Mouse (Mus musculus) left cerebral cortex, adult 18-20 months (tissue): ENCODE data around the gene Sft2d1. TPM values are rescaled to one million over a fixed set of nuclear protein-coding genes. Genes with fewer than 3 reads are reported as not detected.

Experiments used
- DNase-seq, 2 experiments: peaks; one replicate each; pipeline ENCODE4 v3.0.0; 2021 to 2022; ENCODE audit warnings: low spot score in 2 of 2, mixed read lengths in 1 of 2
- total RNA-seq, 2 experiments: library from RNA; stranded (reverse); gene quantifications; 2 replicates each; pipeline ENCODE4 v1.2.3; 2021

Gene Sft2d1
- total RNA-seq, 2 experiments from 2014 or later: 62.1 to 63.8 TPM

DNA sequence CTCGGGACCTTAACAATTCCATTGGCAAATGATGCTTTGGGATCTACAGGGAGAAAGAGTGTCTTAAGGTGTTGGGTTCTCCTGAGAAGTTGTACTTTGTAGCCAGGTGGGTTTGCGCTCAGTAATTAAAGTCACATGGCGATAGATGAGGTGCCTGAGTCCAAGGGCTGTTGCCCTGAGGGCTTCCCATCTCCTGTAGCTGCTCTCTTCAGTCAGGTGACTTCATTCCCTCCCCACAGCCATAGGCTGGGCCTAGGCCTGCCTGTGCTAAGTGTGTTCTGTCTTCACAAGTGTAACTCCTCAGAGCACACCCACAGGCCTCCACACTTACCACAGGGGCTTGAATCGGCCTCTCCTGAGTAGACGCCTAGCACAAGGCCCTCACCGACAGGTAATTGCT is 46.6 kb downstream of the Sft2d1 start:
- no peak for DNase-seq

DNA sequence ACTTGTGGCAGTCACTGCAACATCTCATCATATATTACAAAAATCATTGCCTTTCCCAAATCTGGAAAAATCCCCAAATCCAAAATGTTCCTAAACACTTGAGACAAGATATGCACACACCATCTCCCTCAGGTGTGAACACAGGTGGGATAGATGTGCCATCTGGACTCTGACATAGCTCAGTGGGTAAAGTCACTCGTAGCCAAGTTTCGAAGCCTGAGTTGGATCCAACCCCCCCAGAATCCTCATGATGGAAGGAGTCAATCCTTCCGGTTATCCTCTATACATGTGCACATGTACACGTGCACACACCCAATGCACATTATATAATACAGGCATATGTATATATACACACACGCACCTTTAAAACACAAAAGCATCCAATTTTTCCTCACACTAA is 50.0 kb downstream of the Sft2d1 start:
- DNase-seq: no peak

DNA sequence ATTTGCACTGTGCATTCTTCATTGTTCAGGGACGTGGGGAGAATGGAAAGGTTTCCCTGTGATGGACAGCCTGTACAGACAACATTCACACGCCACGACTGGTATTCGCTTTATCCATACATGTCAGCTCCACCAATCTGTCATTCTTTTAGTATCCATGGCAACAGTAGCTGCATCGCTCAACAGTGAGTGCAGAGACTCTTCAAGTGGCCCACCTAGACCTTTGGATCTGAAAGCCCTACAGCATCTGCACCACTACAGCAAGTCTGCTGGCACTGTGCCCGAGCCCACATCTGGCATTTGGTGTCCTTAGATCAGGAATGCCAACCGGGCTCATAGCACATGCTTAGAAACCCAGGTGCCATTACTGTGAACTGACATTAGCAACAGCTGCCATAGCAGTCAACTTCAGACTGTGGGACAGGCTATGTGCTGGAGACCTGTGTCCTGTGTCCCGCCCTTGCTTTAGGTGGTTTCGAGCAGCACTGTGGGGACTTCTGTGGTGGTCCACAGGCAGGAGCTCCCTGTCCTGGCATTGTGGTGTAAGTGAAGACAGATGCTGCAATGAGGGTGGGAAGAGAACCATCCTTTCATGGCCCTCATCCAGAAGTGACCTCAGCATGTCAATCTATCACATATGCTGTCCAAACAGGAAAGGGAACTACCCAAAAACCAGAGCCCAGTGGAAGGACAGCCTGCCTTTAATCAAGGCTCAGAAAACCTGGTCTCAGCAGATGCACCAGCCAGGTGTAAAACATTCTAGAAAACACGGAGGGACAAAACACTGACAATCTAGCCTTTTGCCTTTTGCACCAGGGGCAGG is 50.6 kb downstream of the Sft2d1 start:
- DNase-seq: no peak

DNA sequence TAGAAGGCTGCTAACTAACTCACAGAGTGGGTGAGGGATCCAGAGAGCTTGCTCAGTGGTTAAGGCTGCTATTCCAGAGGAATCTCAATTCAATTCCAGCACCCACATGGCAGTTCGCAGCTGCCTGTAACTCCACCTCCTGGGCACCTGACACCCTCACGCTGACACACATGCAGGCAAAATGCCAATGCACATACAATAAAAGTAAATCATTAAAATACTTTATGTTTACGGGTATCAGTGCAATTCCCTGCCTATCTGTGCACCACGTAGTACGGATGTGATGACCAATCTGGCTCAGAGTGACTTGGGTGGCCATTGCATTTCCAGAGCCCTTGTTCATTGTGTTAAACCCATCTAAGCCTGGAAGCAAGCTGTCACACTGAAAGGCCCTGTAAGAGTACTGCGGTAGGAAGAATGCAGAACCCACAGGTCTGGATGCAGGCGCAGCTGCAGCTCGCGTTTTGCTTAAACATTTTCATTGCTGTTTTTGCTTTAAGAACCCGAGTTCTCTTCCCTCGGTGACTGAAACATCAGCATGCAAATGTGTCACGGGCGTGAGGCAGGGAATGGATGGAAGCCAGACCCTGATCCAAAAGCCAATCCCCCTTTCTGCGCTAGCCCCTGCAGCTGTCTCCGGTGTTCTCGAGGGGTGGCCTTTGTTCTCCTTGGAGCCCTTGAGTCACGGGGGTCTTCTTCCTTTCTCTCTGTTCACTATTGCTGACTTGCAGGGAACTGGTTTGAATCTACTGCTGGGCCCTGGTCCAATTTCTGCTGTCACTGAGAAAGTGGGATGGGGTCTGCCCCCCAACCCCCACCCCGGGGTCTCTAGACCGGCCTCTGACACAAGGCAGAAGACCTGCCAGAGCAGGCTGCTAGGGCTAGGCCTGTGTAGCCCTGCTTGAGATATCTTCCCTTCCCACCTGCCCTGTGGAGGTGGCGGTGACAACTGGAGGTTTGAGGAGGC is 56.9 kb downstream of the Sft2d1 start:
- peak; percentile 46 to 50 for DNase-seq

DNA sequence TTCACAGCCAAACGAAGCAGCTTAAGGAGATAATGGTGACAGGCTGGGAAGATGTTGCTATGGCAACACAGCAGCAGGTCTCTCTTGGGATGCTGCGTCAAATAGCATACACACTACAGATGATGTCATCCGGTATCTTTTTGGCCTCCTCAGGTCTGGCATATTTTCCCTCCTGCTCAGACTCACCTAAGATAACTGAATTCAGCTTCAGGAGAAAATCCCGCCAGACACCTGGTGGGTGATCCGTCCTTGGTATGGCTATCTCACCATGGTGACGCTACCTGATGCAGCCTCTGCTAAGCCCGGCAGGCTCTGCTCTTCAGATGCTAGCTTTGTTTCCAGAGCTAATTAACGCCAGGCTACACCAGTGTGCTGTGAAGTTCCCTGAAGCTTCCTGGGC is 57.7 kb downstream of the Sft2d1 start:
- DNase-seq: peak; percentile 46 to 60

DNA sequence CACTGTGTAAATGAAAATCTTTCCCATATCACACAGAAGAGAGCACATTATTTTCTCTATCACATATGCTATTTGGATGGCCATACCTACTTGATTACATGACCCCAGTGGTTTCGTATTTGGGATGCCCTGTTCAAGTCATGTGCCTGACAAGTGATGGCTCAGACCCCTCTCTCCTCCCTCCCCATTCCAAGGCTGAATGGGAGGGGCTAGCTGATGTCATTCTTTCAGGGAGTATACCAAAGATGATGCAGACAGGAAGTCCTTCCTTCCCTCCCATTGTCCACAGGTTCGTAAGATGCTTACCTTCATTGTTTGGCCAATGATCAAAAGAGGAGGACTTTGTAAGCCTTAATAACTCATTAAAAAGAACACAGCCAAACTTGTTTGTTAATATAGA is 58.3 kb downstream of the Sft2d1 start:
- no peak for DNase-seq

DNA sequence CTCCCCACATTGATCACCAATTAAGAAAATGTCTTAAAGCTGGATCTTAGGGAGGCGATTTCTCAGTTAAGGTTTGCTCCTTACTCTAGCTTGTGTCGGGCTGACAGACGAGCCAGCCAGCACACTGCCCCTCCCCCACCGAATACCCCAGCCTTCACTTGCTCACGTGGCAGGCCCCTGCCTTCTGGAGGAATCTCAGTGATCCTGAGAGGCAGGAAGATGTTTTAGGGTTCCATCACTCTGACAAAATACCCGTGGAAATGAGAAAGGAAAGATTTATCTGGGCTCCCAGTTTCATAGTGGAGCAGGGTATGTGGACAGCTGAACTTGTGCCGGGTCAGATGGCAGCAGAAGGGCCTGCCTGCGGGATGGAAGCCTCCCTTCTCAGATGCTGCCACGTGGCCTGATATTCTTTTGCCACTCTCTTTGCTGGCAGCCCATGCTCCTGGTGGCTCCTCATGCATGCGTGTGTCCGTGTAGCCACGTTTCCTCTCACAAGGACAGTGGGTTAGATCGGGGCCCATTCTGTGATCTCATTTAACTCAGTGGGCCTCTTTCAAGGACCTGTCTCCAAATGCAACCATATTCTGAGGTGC is 59.8 kb downstream of the Sft2d1 start:
- DNase-seq: no peak

DNA sequence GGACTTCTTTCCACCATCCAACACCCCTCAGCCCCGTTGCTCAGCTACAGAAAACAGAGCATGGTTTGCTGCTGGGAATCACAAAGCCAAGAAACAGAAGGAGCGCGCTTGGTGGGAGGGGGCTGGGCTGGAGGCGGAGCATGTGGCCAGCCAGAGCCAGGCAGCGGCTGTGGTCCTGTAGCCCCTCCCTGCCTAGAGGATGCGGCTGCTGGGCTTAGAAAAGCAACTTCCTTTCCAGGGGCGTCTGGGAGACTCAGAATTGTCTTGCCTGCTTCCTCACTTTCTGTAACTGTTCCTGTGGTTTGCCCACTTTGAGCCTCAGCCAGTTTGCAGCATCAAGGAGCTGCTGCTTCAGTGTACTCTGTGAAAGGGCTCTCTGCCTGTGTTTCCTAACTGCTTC is 60.9 kb downstream of the Sft2d1 start:
- peak; percentile 60 to 80 for DNase-seq

DNA sequence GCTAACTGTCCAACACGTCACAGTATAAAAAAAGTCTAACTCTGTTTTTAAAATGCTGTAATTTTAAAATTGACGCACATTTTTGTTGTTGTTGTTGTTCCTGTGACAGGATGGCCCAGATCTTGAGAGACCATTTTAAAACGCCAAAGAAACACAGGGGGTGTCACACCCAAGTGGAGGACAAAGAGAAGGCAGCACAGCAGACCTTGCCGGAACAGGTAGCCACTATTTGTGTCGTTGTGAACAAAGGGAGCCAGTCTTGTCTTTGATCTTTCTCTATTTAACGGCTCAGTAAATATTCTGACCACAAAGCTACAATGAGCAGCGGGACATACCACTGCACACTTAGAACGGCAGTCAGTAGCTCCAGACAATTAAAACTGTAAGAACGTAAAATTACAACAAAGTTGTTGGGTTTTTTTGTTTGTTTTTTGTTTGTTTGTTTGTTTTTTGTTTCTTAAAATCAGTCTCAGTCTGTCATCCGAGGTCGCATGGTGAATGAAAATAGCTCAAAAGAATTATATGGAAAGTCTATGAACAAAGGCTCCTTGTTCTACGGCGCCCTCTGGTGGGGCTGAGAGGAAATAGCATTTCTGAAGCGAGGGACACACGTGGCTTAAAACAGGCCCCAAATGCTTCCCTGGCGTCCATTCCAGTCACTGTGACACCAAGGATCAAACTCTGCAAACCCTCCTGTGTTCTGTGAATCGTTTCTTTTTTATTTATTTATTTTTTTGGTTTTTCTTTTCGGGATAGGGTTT is 61.6 kb downstream of the Sft2d1 start:
- DNase-seq: peak; percentile 82

Other genes starting within 250 kb of the Sft2d1 start
- under 1 TPM; 0.26 to 0.58 TPM for gene Gm49673, start 163.3 kb upstream of the Sft2d1 start, total RNA-seq
- gene Rnaset2a, start 163.0 kb upstream of the Sft2d1 start, total RNA-seq: 1 to 10 TPM; 4.9 to 6.7 TPM
- 10 to 100 TPM; 17.9 to 18.5 TPM for gene Fgfr1op, start 145.6 kb upstream of the Sft2d1 start, total RNA-seq
- gene Ccr6, start 75.1 kb upstream of the Sft2d1 start, total RNA-seq: under 1 TPM in 1 of 2 experiments, not detected in 1; 0.46 TPM
- gene Mpc1, start 28.2 kb upstream of the Sft2d1 start, total RNA-seq: 100 to 1,000 TPM; 161 to 169 TPM
- 10 to 100 TPM; 14.0 to 17.9 TPM for gene Prr18, start 26.4 kb downstream of the Sft2d1 start, total RNA-seq
- 1 to 10 TPM in 1 of 2 experiments, under 1 TPM in 1; 0.84 to 1.3 TPM for gene T2, start 44.9 kb downstream of the Sft2d1 start, total RNA-seq
- not detected for gene T, start 123.3 kb downstream of the Sft2d1 start, total RNA-seq
- 100 to 1,000 TPM in 1 of 2 experiments, 10 to 100 TPM in 1; 82.9 to 134 TPM for gene Pde10a, start 214.3 kb downstream of the Sft2d1 start, total RNA-seq